Mouse (Mus musculus): ENCODE data around the gene Ppp2r1b. TPM values are rescaled to one million over a fixed set of nuclear protein-coding genes. Genes with fewer than 3 reads are reported as not detected.

Ppp2r1b gene
- polyA plus RNA-seq, 1 experiment from 2014 or later: 120 TPM

DNA sequence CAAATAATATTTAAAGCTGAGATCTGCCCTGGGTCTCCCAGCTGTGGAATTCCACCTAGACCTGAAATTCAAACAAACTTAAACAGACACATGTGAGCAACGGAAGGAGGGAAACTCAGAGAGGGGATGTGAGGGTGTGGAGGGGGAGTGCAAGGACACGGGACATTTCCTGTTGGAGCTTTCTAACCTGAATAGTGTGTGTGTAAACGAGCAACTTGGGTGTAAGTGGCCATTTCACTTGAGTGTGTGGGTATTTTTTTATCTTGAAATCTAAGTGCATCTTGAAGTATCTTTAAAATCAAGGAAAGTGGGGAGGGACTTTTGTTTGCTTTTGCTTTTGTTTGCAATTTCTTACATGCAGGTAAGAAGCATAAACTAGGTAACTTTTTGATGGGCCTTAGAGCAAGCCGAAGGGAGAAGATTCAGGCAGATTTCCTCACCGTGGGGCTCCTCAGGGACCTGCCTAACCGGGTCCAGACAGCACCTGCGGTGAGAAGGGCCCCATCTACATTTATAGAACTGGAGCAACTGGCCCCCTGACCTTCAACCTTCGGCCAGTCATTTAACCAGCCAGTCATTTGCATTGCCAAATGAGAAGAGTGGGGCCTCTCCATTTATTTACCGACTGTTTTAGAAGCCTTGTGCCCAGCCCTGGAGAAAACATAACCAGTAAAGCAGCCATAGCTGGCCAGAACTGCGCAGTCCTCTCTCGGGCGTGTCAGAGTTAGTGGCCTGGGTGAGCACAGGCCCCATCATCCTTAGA lies 2.7 kb downstream of the Ppp2r1b start:
- 71% methylated on average over 12 of the region's 12 CpGs for WGBS

DNA sequence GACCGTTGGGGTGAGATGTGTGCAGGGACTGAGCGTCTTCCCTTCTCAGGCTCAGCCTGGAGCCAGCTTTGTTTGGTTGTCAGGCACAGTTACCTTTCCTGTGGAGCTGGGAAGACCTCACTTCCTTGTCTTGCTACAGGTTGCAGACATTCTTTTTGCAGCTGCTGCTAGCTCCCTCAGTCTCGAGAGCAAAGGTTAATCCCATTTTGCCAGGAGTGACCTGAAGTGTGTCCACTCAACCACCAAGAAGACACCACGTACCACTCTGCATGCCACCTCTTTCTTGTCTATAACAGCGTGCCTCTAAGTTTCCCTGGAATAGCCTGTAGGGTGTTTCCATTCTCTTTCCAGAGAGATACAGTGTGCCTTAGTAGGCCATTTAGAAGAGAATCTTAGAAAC lies 3.7 kb downstream of the Ppp2r1b start:
- Histone ChIP-seq H3K9me3 (no peaks in the 10 kb centered on the region), H3K27me3 (ENCODE audit: insufficient read depth, poor library complexity, severe bottlenecking) (0 out of 2 replicates have a peak, but pooled peaks cover 5% of the 10 kb centered on the region), H3K4me3 (no peak overlapping the region), H3K4me1 (replicated peaks) (peaks cover 24% of the 10 kb centered on the region), H3K27ac (no peak overlapping the region), H3K36me3 (peaks cover 12% of the 10 kb centered on the region)
- no peak for DNase-seq (ENCODE audit: low spot score)
- WGBS: 71% methylated on average over 5 of the region's 5 CpGs

More for the DNA sequence above, 2.7 kb downstream of the Ppp2r1b start:
- DNase-seq (ENCODE audit: low spot score): no peak
- Histone ChIP-seq H3K4me3 (no peak overlapping the region), H3K36me3 (peaks cover 21% of the 10 kb centered on the region), H3K9me3 (no peaks in the 10 kb centered on the region), H3K4me1 (replicated peaks) (peaks cover 18% of the 10 kb centered on the region), H3K27ac (no peak overlapping the region), H3K27me3 (ENCODE audit: insufficient read depth, poor library complexity, severe bottlenecking) (0 out of 2 replicates have a peak, but pooled peaks cover 5% of the 10 kb centered on the region)

DNA sequence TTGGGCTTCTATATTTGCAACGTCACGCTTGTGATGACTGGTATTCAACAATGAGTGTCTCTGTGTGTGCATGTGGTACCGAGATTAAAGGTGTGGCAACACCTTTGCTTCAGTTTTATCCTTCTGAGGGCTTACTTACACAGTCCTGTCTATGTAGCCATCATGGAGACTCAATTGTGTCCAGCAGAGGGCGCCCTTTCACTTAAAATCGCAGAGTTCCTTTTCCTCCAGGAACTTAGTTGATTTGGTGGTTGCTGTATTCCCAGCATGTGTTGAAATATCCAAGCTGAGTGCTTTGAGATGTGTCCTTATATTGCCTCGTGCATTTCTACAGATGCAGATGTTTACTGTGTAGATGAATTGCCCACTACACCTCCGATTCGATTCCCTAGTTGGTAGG lies 4.1 kb downstream of the Ppp2r1b start:
- Histone ChIP-seq H3K4me1 (replicated peaks) (peaks cover 28% of the 10 kb centered on the region), H3K27me3 (ENCODE audit: insufficient read depth, poor library complexity, severe bottlenecking) (0 out of 2 replicates have a peak, but pooled peaks cover 5% of the 10 kb centered on the region), H3K4me3 (no peak overlapping the region), H3K36me3 (peaks cover 8% of the 10 kb centered on the region), H3K9me3 (no peaks in the 10 kb centered on the region), H3K27ac (no peak overlapping the region)
- peak; percentile 88 for DNase-seq (ENCODE audit: low spot score)
- 24% methylated on average over 8 of the region's 8 CpGs for whole genome bisulfite sequencing

DNA sequence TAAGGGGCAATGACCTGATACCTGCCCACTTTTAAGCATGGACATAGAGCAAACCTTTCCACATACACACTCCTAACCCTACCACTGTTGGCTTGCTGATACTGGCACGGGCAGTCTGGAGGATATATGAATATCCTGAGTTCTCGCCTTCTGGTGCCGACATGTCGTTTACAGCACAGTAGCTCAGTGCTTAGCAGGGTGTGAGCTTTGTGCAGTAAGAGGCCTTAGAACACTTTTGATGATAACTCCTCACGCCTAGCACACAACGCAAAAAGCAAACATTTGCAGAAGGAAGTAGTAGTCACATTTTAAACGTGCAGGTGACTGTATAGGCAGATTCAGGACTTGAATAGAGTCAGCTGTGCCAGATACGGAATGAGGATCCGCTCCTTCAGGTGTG lies 4.7 kb downstream of the Ppp2r1b start:
- DNase-seq (ENCODE audit: low spot score): no peak
- Histone ChIP-seq H3K27ac (no peak overlapping the region), H3K4me1 (replicated peaks) (peaks cover 33% of the 10 kb centered on the region), H3K4me3 (no peak overlapping the region), H3K36me3 (peaks cover 3% of the 10 kb centered on the region; the same call in 1 of the 2 replicates), H3K9me3 (no peaks in the 10 kb centered on the region), H3K27me3 (ENCODE audit: insufficient read depth, poor library complexity, severe bottlenecking) (0 out of 2 replicates have a peak, but pooled peaks cover 5% of the 10 kb centered on the region)
- WGBS: 83% methylated on average over 9 of the region's 9 CpGs

DNA sequence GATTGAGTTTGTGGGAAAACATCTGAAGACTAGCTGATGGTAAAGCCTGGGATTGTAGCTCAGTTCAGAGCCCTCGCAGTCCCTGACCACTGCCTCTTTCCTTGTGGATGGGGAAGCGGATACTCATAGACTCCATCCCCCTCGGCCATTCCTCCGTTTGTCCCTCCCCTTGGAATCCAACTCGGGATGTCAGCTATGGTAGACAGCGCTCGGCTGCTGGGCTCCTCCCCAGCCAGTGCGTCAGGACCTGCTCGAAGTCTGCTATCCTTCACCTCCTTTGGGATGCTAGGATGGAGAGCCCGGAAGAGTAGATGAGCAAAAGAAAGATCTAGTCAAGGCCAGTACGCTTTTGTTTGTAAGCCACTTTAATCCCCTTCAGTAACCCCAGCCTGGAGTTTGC lies 5.2 kb downstream of the Ppp2r1b start:
- Histone ChIP-seq H3K27ac (no peak overlapping the region), H3K27me3 (ENCODE audit: insufficient read depth, poor library complexity, severe bottlenecking) (0 out of 2 replicates have a peak, but pooled peaks cover 5% of the 10 kb centered on the region), H3K4me3 (no peak overlapping the region), H3K36me3 (no peaks in the 10 kb centered on the region), H3K9me3 (no peaks in the 10 kb centered on the region), H3K4me1 (replicated peaks) (peaks cover 33% of the 10 kb centered on the region)
- no peak for DNase-seq (ENCODE audit: low spot score)
- 30% methylated on average over 11 of the region's 11 CpGs for WGBS

DNA sequence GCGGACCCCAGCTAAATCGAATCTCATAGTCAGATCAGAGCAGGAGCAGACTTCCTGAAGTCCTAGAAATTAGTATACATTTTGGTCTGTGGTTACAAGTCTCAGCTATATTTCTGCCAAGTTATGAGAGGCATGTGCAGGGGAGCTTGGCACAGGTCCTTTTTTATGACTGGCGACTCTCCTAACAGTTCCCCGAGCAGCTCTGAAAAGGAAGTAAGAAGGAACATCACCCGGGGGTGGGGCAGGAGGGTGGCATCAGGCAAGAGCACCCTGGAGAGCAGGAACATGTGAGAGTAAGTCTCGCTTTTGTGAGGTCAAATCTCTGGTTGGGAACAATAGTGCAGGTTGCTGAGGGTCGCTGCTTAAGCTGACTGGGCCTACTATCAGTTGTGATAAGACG lies 5.6 kb downstream of the Ppp2r1b start:
- Histone ChIP-seq H3K4me3 (no peak overlapping the region), H3K27ac (no peak overlapping the region), H3K9me3 (no peaks in the 10 kb centered on the region), H3K27me3 (ENCODE audit: insufficient read depth, poor library complexity, severe bottlenecking) (0 out of 2 replicates have a peak, but pooled peaks cover 5% of the 10 kb centered on the region), H3K36me3 (no peaks in the 10 kb centered on the region), H3K4me1 (replicated peaks) (peaks cover 33% of the 10 kb centered on the region)
- 57% methylated on average over 8 of the region's 8 CpGs for WGBS
- DNase-seq (ENCODE audit: low spot score): no peak

DNA sequence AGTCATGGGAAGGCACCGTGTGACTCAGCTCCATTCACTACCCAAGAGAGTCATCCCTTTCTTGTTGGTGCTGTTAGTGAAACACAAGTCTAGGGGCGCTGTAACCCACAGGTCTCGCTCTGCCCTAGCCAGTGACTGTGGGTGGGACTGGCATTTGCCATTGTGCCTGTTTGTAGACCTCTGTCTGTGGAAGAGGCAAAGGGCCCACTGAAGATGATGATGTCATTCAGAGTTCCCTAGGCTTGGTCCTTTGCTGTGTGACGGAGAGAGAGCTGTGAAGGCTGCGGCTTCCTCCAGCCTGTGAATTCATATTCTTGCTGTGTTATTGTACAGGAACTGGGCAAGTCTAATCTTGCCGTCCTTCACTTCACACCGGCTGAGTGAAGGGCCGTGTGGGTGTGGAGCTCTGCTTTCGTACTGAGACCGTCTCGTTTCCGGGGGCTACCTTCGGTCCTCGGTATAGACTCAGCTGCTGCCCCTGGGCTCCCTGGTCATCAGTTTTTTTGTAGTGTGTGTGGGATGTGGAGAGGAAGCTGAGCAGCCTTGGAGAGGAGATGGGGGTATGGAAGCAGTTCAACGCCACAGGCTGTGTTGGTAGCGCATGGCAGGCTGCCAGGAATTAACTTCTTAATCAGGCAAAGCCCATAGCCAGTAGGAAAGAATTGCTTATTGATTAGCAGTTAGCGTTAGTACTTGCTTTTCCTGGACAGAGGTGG lies 7.7 kb downstream of the Ppp2r1b start:
- Histone ChIP-seq H3K36me3 (no peaks in the 10 kb centered on the region), H3K4me3 (no peak overlapping the region), H3K27me3 (ENCODE audit: insufficient read depth, poor library complexity, severe bottlenecking) (0 out of 2 replicates have a peak, but pooled peaks cover 5% of the 10 kb centered on the region), H3K27ac (0 out of 2 replicates have a peak overlapping the region, but pooled peaks have one; percentile 5), H3K4me1 (replicated peaks) (peaks cover 48% of the 10 kb centered on the region), H3K9me3 (no peaks in the 10 kb centered on the region)
- DNase-seq (ENCODE audit: low spot score): no peak
- WGBS: 82% methylated on average over 17 of the region's 17 CpGs

DNA sequence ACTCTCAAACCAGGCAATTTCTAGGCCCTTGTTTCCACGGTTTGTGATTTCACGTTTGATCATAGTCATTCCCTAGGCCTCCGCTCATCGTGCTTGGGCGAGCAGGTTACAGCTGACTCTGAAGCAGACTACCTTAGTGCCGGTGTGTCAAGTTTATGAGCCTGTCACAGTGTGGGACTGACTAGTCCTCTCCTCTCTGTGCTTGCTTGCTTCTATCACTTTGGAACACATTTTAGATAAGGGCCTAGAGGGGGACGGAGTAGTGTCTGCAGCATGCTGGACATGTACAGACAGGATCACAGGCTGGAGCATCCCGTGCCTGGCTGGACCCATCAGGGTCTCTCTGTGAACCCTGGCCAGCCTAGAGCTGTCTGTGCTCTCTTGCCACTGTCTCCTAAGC lies 9.3 kb downstream of the Ppp2r1b start:
- WGBS: 66% methylated on average over 8 of the region's 8 CpGs
- peak; percentile 10 for DNase-seq (ENCODE audit: low spot score)
- no peak overlapping the region for H3K4me3 ChIP-seq
- peak overlapping the region; percentile 72 for H3K27ac ChIP-seq
- peaks cover 49% of the 10 kb centered on the region for H3K4me1 ChIP-seq (replicated peaks)
- no peaks in the 10 kb centered on the region for H3K9me3 ChIP-seq
- H3K36me3 ChIP-seq: peaks cover 9% of the 10 kb centered on the region
- H3K27me3 ChIP-seq (ENCODE audit: insufficient read depth, poor library complexity, severe bottlenecking): 0 out of 2 replicates have a peak, but pooled peaks cover 5% of the 10 kb centered on the region

DNA sequence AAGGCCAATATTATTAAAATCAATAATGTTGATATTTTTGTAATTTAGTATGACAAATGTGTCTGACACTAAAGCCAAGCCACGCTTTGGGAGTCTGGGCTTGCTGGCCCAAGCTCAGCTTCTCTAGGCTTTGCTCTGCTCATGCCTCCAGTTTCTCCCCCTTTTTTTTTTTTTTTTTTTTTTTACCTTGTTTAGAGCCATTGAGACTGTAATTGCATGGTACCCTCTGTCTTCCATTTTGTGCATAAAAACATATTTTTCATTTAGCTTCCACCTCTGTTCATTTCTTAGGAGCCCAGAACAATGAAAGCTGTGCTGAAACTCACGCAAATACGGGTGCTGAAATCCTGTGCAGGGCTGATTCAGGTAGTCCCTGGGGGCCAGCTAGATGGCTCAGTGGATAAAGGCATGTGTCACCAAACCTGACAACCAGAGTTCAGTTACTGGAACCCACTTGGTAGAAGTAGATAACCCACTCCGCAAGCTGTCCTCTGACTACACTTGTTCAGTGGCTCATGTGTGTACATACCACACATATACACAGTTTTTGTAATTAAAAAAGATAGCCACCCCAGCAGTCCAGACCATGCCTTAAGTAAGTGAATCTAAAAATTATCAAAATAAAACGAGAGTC lies 10.1 kb downstream of the Ppp2r1b start:
- Histone ChIP-seq H3K4me1 (replicated peaks) (peaks cover 47% of the 10 kb centered on the region), H3K27me3 (ENCODE audit: insufficient read depth, poor library complexity, severe bottlenecking) (0 out of 2 replicates have a peak, but pooled peaks cover 5% of the 10 kb centered on the region), H3K9me3 (no peaks in the 10 kb centered on the region), H3K27ac (no peak overlapping the region), H3K4me3 (no peak overlapping the region), H3K36me3 (peaks cover 18% of the 10 kb centered on the region)
- DNase-seq (ENCODE audit: low spot score): no peak
- 89% methylated on average over 5 of the region's 5 CpGs for WGBS

DNA sequence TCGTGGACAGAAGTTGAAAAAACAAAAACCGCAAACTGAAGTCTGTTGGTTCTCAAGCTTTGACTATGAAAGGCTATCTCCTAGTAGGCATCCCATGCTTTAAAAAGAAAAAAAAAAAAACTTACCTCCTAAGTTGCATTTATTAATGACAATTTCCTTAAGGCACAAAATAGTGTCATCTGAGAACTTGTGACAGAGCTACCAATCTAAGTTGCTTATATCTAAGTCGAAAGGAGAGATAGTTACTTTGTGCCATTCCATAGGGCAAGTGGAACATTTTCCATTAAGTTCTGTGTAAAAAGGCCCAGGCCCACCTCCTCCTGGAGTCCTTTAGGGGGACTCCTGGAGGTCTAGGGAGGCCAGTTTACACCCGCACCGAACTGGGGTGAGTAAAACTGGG lies 10.7 kb downstream of the Ppp2r1b start:
- H3K27ac ChIP-seq: peak overlapping the region; percentile 98
- 0 out of 2 replicates have a peak, but pooled peaks cover 2% of the 10 kb centered on the region for H3K27me3 ChIP-seq (ENCODE audit: insufficient read depth, poor library complexity, severe bottlenecking)
- DNase-seq (ENCODE audit: low spot score): no peak
- peaks cover 23% of the 10 kb centered on the region for H3K36me3 ChIP-seq
- 67% methylated on average over 5 of the region's 5 CpGs for WGBS
- H3K4me3 ChIP-seq: peak overlapping the region; percentile 98
- H3K4me1 ChIP-seq (replicated peaks): peaks cover 41% of the 10 kb centered on the region
- no peaks in the 10 kb centered on the region for H3K9me3 ChIP-seq

DNA sequence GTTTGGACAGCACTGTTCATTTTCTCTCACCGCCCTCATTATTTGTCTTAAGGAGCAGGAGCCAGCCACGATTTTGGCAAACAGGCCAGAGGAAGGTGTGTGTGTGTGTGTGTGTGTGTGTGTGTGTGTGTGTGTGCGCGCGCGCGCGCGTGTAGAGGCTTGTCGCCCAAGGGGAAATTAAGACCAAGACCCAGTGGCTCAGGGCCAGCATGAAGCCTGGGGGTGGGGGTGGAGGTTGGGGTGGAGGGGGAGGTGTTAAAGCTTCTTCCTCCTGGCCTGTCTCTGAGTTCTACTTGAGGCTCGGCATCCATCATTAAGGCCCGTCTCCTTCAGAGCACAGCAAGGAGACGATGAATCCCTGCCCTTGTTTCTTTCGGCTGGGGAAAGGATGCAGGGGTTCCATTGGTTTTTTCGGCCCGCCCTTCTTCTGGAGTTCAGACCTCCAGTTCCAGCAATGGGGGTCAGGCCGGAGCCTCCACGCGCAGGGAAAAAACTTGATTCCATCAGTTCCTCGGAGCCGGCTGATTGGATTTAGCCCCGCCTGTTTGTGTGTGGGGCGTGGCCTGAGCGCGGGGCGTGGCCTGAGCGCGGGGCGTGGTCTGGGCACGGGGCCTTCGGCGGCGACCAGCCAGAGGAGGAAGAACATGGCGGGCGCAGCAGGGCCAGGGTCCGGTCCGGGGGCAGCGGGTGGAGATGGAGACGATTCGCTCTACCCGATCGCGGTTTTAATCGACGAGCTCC lies 11.4 kb downstream of the Ppp2r1b start:
- H3K4me3 ChIP-seq: peak overlapping the region; percentile 98
- no peaks in the 10 kb centered on the region for H3K9me3 ChIP-seq
- peaks cover 30% of the 10 kb centered on the region for H3K36me3 ChIP-seq
- H3K27me3 ChIP-seq (ENCODE audit: insufficient read depth, poor library complexity, severe bottlenecking): no peaks in the 10 kb centered on the region
- DNase-seq (ENCODE audit: low spot score): peak; percentile 96
- H3K4me1 ChIP-seq (replicated peaks): peaks cover 39% of the 10 kb centered on the region
- H3K27ac ChIP-seq: peak overlapping the region; percentile 98
- WGBS: 2% methylated on average over 45 of the region's 45 CpGs

DNA sequence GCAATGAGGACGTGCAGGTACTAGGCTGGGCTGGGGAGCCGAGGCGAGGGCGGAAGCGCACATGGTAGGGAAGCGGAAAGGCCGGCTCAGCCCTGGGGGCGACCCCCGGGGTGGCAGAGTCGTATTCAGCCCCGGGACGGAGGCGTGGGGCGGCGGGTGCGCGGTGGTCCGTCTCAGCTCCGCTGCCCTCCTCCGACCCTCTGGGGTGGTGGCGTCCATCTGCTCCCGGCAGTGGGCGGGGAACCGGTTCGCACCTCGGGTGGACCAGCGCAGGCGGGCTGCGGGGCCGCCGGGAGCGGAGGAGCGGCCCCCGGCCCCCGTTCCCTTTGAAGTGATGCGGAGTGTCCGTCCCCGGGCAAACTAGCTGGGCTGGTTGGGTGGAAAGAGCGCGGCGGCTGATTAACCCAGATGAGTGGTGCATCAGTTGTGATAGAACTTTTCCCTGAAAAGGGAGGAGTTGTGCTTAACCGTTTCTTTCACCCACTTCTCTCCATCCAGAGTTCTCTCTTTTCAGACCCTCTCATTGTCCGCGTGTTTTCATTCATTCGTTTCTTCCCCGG lies 12.1 kb downstream of the Ppp2r1b start:
- Histone ChIP-seq H3K4me1 (replicated peaks) (peaks cover 39% of the 10 kb centered on the region), H3K9me3 (no peaks in the 10 kb centered on the region), H3K4me3 (peak overlapping the region; percentile 98), H3K27me3 (ENCODE audit: insufficient read depth, poor library complexity, severe bottlenecking) (no peaks in the 10 kb centered on the region), H3K36me3 (peaks cover 37% of the 10 kb centered on the region), H3K27ac (peak overlapping the region; percentile 98)
- DNase-seq (ENCODE audit: low spot score): no peak
- under 1% methylated on average over 46 of the region's 46 CpGs for WGBS

Measured in hindbrain, embryonic 10.5 days (tissue).